Mouse (Mus musculus) CD4-positive, CD25-positive, alpha-beta regulatory T cell, adult 2 months (primary cell): ENCODE results near the gene C2cd5.
"Not testable (repeated sequence)": the region's sequence is repeated elsewhere in the genome, so short reads cannot be mapped to it uniquely, and the experiment has no call there.

Experiments
- DNase-seq: peaks from one replicate; pipeline ENCODE4 v3.0.0-alpha.2; 2012; ENCODE audit warnings: low read depth, low spot score

The C2cd5 gene

DNA sequence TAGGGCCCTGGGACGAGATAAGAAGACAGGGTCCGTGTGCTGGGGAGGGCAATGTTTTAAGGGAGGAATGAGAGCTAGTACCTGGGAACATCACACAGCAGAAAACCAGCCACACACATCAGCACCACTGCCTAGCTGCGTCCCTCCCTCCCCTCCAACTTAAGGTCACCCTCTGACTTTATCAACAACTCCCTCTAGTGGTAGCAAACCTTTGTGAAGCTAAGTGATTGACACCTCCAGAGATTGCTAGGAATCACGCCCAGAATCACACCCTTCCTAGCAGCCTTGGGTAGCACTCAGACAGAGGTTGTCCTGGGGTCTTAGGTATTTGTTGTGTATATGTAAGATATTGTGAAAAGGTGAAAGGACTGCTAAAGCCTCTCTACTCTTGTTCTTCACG lies 79.3 kb downstream of the C2cd5 start:
- DNase-seq, result peak; percentile 53

DNA sequence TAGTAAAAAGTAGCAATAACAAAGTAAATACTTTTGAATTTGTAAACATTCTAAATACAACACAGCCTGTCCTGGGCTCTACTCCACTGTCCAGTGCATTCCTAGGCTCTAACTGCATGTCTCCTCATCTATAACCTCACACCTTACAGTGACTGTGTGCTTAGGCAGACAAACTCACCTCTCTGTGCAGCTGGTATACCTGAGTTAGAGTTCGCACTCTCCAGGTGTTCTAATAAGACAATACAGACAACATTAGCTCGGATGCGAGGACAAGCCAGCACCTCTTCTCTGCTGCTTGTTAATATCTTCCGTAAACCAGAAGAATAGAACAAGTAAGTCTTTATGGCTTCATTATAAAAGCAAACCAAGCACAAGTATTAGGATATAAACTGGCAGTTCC lies 79.8 kb downstream of the C2cd5 start:
- no peak for DNase-seq

DNA sequence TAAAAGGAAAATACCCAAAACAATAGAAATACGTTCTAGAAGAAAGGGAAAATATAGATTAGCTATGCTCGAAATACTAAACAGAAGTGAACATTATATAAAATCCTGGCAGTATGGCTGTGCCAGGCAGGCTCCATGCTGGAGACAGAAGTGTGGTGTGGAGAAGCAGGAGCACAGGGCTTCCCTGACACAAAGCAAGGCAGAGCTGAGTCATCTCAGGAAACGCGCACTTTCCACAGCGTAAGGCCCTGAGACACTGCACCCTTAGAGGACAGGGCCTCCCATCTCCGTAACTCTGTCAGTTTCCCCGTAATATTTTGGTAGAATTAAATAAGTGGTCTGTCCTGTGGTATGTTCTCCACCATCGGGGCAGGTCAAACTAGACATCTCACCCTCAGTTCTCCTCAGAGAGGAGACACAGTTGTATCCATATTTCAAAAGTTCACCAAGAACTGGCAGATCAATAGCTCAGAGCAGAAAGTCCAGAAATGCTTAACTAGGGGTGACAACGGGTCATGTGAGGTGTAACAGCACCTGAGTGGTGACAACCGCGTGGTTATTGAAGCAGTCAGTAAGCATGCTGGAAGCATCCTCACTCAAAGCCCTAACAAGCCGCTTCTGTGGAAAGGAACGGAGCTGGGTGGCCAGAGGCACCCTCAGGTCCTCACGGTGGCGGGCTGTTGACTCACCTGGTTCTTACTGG lies 87.3 kb downstream of the C2cd5 start:
- DNase-seq, result no peak

DNA sequence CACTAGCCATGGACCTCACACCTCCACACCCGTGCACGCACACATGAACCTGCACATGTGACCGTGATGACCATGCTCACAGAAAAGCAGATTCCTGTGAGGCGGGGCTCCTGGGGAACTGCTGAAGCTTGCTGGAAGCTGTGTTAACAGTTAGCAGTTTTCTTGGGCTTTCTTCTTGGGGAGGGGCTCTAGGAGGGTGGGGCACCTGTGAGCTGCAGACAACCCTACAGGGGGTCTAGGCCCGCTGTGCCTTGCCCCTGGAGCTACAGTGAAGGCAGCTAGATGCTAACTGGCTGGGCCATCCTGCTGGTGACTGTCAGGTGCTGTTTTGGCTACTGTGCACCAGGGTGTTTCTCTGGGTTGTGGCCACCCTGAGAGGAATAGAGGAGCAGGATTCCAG lies 91.1 kb downstream of the C2cd5 start:
- no peak for DNase-seq

DNA sequence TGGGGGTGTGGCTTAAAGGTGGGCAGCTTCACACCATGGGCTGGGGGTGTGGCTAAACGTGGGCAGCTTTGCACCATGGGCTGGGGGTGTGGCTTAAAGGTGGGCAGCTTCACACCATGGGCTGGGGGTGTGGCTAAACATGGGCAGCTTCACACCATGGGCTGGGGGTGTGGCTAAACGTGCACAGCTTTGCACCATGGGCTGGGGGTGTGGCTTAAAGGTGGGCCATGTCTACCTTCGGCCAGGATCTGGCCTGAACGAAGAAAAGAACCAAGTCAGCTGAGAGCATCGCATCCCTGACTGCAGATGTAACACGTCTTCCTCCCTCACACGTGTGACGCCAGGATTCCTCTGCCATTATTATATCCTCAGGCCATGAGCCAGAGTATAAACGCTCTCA lies 94.7 kb downstream of the C2cd5 start:
- DNase-seq, result not testable (repeated sequence)

DNA sequence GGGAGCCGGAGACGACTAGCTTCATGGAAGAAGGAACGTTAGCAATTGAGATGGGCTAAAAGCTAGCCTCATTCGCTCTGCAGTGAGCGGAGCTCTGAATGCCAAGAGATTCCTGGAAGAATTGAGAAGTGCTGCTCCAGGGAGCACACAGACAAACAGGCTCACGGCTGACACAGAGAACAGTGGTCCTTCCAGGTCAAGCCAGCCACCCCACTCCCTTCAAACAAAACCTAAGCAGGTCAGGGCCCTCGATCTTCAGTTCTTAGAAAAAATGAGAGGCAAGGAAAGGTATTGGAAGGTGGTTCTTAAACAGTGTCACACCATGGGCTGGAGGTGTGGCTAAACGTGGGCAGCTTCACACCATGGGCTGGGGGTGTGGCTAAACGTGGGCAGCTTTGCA lies 95.1 kb downstream of the C2cd5 start:
- no peak for DNase-seq

DNA sequence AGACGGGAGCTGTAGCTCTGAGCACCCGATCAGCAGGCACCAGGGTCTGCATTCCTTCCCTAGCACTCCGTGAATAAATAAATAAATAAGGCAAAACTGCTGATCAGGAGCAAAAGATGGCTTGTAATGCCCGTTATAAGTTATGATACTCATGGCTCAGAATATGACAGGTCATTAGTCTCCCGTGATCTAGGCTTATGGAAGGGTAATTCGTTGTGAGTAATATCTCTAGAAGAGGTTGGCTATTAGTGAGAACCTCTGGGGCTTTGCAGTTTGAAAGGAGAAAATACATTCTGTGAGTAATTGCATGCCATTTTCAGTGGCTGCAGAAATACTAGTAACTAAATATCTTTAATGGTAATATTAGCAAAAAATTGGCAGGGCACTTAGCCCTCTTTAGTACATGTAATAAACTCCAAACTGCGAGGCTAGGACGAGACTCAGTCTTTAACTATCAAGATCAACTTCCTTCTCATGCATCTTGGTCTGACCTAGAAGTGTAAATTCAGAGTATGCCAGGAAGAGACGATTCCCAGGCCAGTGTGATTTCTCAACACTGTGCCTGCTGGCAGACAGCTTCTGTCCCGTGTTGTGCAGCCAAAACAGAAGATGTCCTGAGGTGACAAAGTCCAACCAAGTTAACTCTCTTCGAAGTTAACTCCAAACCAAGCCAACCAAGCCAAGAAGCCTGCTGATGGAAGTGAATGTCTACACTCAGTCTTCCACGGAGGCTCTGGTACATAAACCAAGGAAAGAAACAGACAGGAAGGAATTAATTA lies 101.5 kb downstream of the C2cd5 start:
- DNase-seq, result no peak

DNA sequence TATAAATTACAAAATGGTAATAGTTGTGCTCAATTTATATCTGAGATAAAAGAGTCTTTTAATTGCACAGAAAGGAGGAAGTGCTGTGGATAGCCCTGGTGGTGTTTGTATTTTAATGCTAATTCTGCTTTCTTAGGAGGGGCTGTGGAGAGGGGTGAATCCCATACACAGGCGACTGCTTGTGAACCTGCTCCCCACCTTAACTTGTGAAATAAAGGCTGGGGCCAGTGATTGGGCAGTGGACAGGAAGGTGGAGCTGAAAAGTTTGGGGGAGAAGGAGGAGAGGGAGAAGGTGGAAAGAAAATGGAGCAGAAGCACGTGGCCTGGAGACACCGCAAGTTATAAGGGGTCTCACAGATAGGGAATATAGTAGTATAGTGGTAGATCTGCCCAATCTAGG lies 103.1 kb downstream of the C2cd5 start:
- no peak for DNase-seq

DNA sequence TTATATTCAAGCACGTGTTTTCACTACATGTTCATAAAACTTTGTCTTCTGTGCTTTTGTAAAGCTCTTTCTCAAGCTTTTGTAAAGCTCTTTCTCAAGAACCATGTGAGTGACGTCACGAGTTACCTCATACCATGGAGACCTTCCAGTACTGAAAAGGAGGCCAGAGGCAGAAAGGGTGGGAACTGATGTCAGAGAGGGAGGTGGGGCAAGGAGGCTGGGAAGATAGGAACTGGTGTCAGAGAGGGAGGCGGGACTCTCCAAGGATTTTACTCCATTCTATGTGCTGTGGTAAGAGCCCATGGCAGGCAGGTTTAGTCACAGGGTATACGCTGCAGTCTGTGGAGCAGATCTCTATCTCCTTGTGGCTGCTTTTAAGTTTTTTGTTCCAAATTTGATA lies 104.4 kb downstream of the C2cd5 start:
- no peak for DNase-seq

DNA sequence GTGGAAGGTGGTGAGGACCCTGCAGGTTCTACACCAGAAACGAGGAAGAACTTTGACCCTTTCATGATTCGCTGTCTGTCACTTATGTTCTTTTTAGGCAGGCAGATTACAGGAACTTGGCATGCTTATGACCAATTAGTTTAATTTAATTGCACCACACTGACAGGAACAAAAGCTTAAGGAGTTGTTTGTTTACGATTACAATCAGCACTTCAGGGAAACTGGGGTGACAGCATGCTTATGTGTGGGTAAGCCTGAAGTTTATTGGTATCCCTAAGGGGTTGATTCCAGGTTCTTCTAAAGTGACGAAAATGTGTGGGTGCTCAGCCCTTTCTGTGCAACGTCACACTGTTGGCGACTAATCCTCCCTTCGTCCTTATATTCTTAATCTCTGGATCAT lies 105.1 kb downstream of the C2cd5 start:
- no peak for DNase-seq

DNA sequence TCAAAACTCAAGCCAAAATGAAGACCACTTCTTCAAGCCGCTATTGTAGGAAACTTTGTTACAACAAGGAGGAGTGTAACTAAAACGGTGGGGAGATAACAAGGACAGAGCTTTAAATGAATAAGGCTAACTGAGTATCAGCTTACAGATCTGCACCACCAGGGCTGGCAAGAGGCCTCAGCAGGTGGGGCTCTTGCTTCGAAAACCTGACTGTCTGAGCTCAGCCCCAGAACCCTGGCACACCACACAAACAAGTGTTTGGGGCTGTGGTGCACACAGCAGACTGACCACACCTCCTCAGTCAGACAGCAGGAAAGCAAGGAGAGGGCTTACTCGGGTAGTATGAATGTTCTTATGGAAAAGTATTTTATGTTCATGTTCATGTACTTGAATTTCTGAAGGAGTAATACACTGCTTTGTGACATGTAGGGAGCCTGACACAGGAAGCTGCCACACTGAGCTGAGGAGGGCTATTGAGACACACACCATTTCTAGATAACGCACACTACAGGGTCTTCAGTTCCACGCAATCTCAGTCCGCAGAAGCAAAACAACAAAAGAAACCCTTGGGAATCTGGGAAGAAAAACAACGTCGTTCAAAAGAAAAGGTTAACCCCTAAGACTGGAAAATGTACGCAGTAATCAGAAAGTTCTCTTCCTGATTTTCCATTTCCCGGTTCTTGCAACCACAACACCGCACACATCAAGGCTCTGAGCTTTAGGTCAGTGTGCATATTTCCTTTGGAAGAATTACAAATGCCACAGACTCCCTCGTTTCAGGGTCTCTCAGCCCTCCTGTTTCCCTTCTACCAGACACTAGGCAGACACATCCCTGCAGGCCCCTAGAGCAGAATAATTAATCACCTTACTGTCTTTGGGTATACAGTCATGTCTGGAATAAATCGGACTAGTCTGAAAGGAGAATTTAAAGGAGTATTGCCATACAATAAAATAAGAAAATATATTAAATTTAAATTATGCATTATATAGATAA lies 105.9 kb downstream of the C2cd5 start:
- peak; percentile 23 for DNase-seq

DNA sequence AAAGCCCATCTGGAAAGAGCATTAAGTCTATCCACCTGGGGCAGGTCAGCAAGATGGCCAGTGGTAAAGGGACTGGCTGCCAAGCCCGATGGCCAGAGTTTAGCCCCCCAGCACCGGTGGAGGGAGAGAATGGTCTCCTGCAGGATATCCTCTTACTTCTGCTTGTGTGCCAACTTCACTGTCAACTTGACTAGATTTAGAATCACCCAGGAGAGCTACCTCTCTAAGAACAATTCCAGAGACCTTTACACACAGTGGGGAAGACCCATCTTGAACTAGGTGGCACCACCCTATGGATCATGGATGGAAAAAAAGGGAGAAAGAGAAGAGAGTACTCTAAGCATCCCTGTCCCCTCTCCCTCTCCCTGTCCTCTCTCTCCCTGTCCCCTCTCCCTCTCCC lies 107.0 kb downstream of the C2cd5 start:
- DNase-seq, result no peak

DNA sequence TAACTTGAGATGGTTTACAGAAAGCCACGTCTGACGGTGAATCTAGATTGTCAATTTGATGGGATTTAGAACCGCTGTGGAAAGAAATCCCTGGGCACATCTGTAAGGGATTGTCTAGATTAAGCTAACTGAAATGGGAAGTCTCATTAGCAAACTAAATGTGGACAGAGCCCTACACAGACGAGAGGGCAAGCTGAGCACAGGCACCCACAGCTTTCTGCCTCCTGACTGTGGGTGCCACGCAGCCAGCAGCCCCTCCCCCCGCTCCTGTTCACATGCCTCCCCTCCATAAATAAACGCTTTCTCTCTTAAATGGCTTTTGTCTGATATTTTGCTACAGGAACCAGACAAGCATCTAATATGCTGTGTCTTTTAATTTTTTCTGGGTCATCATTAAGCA lies 107.8 kb downstream of the C2cd5 start:
- no peak for DNase-seq

DNA sequence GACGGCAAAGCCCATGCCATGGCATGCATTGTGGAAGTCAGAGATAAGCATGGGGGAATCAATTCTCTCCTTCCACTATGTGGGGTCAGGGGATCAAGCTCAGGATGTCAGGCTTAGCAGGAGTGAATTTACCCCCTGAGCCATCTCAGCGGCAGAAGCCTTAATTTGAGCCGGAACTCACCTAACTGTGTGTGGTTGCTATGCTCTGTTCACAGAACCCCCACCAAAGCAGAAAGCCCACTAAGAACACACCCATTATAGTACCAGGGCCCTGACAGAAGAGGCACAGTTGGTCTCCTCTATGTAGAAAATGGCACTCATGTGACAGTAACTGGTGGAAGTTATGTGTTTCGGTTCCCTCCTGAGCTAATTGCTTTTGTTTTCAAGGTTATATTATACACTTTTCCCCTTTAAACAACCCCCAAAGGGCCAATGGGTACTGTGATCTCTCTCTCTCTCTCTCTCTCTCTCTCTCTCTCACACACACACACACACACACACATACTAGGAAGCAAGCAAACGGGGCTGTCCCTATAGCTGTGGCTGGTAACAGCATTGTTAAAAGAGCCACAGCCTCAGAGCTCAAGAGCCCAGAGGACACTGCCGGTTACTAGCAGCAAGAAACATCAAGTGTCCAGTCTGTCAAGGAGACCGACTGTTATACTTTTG lies 108.4 kb downstream of the C2cd5 start:
- DNase-seq, result peak; percentile 49

DNA sequence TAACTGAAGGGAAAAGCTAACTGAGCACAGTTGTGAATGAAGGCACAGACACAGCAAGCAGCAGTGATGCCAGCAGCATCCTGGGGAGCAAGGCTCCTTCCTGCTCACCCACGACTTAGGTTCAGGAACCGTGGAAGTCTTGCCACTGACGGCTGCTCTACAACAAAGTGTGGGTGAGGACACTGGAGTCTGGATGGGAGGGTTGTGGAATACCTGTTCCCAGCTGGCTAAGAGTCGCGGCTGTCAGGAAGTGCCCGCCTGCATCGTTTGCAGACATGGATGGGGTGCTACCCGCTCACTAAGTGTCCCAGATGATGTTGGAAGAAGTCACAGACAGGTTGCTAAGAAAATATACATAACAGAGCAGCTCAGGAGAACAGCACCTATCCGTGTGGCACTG lies 109.4 kb downstream of the C2cd5 start:
- no peak for DNase-seq

DNA sequence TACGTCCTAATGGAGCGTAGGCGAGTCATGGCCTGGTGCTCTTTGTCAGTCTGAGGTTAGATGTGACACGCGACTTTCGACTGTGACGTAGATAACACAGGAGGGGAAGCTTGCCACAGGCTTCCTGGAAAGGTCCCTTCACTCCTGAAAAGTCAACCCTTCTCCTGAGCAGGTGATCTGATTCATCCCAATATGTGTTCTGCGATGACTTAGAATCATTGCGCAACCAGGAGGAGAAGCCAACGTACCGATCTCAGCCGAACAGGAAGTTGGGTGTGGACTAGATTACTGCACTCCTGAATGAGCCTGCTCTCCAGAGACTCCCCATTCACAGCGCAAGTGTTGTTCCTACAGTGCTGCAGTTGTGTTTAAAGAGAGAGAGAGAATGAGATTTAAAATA lies 110.4 kb downstream of the C2cd5 start:
- DNase-seq, result peak; percentile 25

DNA sequence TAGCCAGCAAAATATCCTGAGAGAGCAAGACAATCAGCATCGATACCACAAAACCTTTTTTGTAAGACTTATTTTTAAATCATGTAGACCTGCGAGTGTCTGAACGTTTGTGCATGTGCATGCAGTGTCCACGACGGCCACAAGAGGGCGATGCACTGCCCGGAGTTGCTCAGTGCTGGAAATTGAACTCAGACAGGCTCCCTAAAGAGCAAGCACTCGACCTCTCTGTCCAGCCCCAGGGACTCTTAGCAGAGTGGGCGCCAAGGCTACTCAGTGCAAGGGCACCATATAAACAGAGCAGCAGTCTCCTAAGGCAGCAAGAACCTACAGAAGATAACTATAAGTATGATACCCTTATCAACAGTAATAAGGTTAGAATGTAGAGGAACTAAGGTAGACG lies 111.2 kb downstream of the C2cd5 start:
- peak; percentile 86 for DNase-seq

DNA sequence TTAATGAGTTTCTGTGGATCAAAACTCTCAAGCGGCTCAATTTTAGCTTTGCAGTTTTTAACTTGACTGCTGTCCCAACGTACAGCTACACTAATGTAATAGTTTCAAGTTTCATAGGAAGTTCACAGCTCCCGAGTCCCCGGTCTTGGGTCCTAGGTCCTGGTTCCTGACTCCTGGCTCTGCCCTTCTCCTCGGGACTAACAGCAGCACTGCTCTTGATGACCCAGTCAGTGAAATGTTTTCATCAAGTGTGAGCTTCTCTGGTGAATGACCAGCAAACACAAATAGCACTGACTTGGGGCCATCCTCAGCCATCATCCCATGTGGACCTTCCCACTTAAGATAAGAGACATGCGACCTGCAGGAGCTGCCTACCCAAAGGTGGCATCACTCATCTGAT lies 111.7 kb downstream of the C2cd5 start:
- DNase-seq, result no peak

DNA sequence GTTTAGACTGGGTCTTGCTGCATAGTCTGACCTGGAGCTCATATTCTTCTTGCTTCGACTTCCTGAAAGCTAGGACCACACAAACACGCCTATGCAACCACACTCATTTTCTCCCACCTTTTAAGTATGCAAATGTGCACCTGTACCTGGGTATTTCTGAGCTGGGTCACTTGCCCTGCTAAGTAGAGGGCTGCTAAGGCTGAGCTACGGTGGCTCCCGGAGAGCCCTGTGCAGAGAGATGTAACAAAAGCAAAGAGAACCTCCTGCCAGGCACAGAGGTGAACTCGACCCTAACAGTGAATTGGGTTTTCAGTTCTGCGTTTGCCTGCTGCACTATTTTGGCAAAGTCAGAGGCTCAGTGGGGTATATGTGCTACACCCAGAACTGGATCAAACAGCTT lies 112.3 kb downstream of the C2cd5 start:
- no peak for DNase-seq

DNA sequence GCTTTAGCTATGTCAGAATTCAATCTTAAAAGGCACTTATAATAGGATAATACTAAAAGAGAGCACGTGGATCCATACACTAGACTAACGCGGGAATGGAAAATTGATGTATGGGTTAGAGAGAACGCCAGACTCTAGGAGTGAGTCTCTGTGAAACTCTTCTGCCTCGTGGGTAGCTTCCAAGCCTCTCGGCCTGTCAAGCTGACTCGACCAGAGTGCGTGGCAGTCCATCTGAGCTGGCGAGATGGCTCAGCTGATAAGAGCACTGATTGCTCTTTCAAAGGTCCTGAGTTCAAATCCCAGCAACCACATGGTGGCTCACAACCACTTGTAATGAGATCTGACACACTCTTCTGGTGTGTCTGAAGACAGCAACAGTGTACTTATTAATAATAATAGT lies 113.2 kb downstream of the C2cd5 start:
- DNase-seq, result not testable (repeated sequence)

DNA sequence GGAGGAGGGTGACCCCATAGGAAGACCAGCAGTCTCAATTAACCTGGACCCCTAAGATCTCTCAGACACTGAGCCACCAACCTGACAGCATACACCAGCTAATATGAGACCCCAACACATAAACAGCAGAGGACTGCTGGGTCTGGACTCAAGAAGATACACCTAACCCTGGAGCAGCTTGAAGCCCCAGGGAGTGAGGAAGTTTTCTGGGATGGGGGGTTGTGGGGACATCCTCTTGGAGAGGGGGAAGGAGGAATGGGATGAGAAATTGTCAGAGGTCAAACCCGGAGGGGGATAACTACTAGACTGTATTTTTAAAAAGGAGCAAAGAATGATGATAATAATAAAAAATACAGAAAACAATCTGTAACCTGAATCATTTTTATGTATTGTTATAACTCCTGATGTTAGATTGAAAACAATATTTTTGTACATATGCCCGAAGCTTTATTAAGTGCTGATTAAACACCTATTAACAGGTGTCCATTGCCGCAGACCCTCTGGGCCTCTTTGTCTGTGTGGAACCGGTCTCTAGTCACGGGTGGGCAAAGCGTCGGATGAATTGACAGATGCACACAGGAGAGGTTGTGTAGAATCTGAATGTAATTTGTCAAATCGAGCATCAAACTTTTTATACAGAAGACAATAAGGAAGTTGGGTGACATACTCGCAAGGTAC lies 114.2 kb downstream of the C2cd5 start:
- DNase-seq, result not testable (repeated sequence)
